Mouse (Mus musculus) spleen, adult 2 months (tissue): ENCODE data around the gene Dhcr24. TPM values are rescaled to one million over a fixed set of nuclear protein-coding genes. Genes with fewer than 3 reads are reported as not detected.

Experiments used
- DNase-seq, 2 experiments: peaks; one replicate each; pipeline versions ENCODE4 v3.0.0 to v3.0.0-alpha.2; 2012 to 2021; ENCODE audit warnings: low spot score in 2 of 2, low read depth in 1 of 2
- H3K27ac ChIP-seq: fragments of 200-500 bp; 2 replicates; pipeline ENCODE4 v1.5.1; 2012; ENCODE audit warnings: low read length, inconsistent platforms; ENCODE audit not compliant: insufficient read depth
- H3K27me3 ChIP-seq: fragments of 200-500 bp; 2 replicates; pipeline ENCODE4 v1.6.1; 2012; ENCODE audit warnings: mild to moderate bottlenecking, moderate library complexity, low read length, inconsistent platforms; ENCODE audit not compliant: control insufficient read depth, insufficient read depth
- H3K36me3 ChIP-seq: fragments of 200-500 bp; 2 replicates; pipeline ENCODE4 v1.6.1; 2012; ENCODE audit warnings: mild to moderate bottlenecking, low read length, inconsistent platforms; ENCODE audit not compliant: control insufficient read depth, insufficient read depth
- H3K4me1 ChIP-seq: fragments of 200-500 bp; 2 replicates; pipeline ENCODE4 v1.6.1; 2011; ENCODE audit warnings: inconsistent platforms; ENCODE audit not compliant: control insufficient read depth, insufficient read depth, insufficient read length
- H3K4me3 ChIP-seq: fragments of 200-500 bp; 2 replicates; pipeline ENCODE4 v1.5.1; 2011; ENCODE audit warnings: mild to moderate bottlenecking, inconsistent platforms; ENCODE audit not compliant: insufficient read depth, insufficient read length; ENCODE audit errors: extremely low read depth
- CTCF ChIP-seq: fragments of 200-500 bp; IDR thresholded peaks from 2 replicates; pipeline ENCODE4 v1.5.1; 2011; ENCODE audit warnings: mild to moderate bottlenecking, inconsistent platforms; ENCODE audit not compliant: insufficient read depth, insufficient read length, insufficient replicate concordance; ENCODE audit errors: extremely low read depth
- POLR2A ChIP-seq: fragments of 200-500 bp; IDR thresholded peaks from 2 replicates; pipeline ENCODE4 v1.6.1; 2011; ENCODE audit warnings: low read depth, low read length, inconsistent platforms
- WGBS: fragments of 180-500 bp; shearing (Covaris S2); methylation state at CpG from one replicate; pipeline ENCODE4 v1.1.7; 2018; 5-methylcytosine and 5-hydroxymethylcytosine counted together
- polyA plus RNA-seq: library from polyadenylated mRNA; depleted of rRNA; stranded (reverse); fragments of >200 nt; gene quantifications from 2 replicates; pipeline ENCODE4 v1.2.3, GENCODE M21; 2012; rRNA removed

Gene Dhcr24
- polyA plus RNA-seq, 1 experiment, result 22.7 TPM

DNA sequence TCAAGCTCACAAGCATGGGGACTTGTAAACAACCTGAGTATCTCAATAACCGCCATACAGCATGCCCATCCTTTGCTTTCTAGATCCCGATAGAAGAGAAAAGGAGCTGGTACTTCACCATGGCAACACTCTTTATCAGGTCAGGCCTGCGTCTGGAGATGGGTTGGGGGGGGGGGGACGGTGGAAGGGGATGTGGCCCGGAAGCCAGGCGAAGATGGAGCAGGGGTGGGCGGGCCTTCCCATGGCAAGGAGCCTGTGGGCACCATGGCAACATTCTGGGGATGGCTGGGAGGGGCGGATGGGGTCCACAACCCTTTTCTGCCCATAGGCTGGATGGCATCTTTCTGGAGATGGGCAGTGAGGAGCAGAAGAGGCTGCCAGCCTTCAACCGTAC lies 73.2 kb downstream of the Dhcr24 start:
- no peak for DNase-seq
- 59% methylated on average over 9 of the region's 9 CpGs for WGBS
- TF ChIP-seq POLR2A (no peak), CTCF (no peak)

More for the DNA sequence above, 73.2 kb downstream of the Dhcr24 start:
- H3K4me1 ChIP-seq, result no peaks in the 10 kb centered on the region
- no peaks in the 10 kb centered on the region for H3K27me3 ChIP-seq
- no peaks in the 10 kb centered on the region for H3K36me3 ChIP-seq
- no peak overlapping the region for H3K27ac ChIP-seq
- H3K4me3 ChIP-seq, result no peak overlapping the region

Other genes starting within 250 kb of the Dhcr24 start
- gene Usp24, start 244.8 kb upstream of the Dhcr24 start, polyA plus RNA-seq, result 12.1 and 12.8 TPM in 2 replicates
- gene Pcsk9, start 96.7 kb upstream of the Dhcr24 start, polyA plus RNA-seq, result 0.02 and 0.06 TPM in 2 replicates
- 0.02 and 0.06 TPM in 2 replicates for gene Bsnd, start 68.8 kb upstream of the Dhcr24 start, polyA plus RNA-seq
- gene Lexm, start 56.2 kb downstream of the Dhcr24 start, polyA plus RNA-seq, result not detected in 2 replicates
- gene Ttc22, start 61.4 kb downstream of the Dhcr24 start, polyA plus RNA-seq, result 0.06 and 0.11 TPM in 2 replicates
- 7.6 and 10.8 TPM in 2 replicates for gene Pars2, start 90.0 kb downstream of the Dhcr24 start, polyA plus RNA-seq
- gene Ttc4, start 117.9 kb downstream of the Dhcr24 start, polyA plus RNA-seq, result 34.7 and 37.6 TPM in 2 replicates
- 1.0 and 2.1 TPM in 2 replicates for gene Mroh7, start 169.9 kb downstream of the Dhcr24 start, polyA plus RNA-seq
- 1.4 and 2.4 TPM in 2 replicates for gene Fam151a, start 172.9 kb downstream of the Dhcr24 start, polyA plus RNA-seq
- 5.5 and 7.7 TPM in 2 replicates for gene Acot11, start 244.0 kb downstream of the Dhcr24 start, polyA plus RNA-seq